Mouse (Mus musculus): ENCODE measurements at regions not wholly inside any gene's neighbourhood (a gene's known extent, or its start where the extent isn't known, plus 50 kb on each side); places are given as distances from the start of the nearest gene placed in this dataset.

- no peak for TF ChIP-seq POLR2A (IDR thresholded peaks at IDR 0.05; ENCODE audit: borderline replicate concordance, extremely low read depth, insufficient read depth, insufficient read length, poor library complexity, severe bottlenecking)
- TF ChIP-seq CTCF (IDR thresholded peaks at IDR 0.05; ENCODE audit: borderline replicate concordance, extremely low read depth, insufficient read depth, insufficient read length): no peak
- DNase-seq (ENCODE audit: low read depth): no peak
Observed at GRCm38 (mm10) chr5:6517337-6517736, 768.2 kb upstream of the Steap1 start.

- no peak for TF ChIP-seq POLR2A (IDR thresholded peaks at IDR 0.05; ENCODE audit: borderline replicate concordance, extremely low read depth, insufficient read depth, insufficient read length, poor library complexity, severe bottlenecking)
- TF ChIP-seq CTCF (IDR thresholded peaks at IDR 0.05; ENCODE audit: borderline replicate concordance, extremely low read depth, insufficient read depth, insufficient read length): no peak
- peak; percentile 40 for DNase-seq (ENCODE audit: low read depth)
Observed at GRCm38 (mm10) chr5:6480811-6481210, 731.7 kb upstream of the Steap1 start.

Measured in brain, embryonic 14.5 days (tissue).